Mouse (Mus musculus): ENCODE measurements around the gene Gm10031. TPM values are rescaled to one million over a fixed set of nuclear protein-coding genes. Genes with fewer than 3 reads are reported as not detected.

Gene Gm10031
- polyA plus RNA-seq, 1 experiment from 2014 or later = 0.57 TPM

DNA sequence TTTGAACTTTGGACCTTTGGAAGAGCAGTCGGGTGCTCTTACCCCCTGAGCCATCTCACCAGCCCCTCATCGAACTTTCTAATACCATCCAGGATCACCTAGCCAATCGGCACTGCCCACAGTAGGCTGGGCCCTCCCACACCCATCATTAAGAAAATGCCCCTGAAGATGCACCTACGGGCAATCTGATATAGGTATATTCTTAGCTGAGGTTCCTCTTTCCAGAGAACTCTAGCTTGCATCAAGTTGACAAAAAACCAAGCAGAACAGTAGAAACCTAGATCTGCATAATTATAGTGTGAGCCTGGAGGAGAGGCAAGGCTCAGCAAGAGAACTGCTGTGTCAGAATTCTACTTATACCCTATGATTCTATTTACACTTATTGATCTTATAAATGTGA, 10.1 kb downstream of the Gm10031 start:
- Histone ChIP-seq H3K27ac (replicated peaks; ENCODE audit: low read depth, low read length) (no peak overlapping the region), H3K4me3 (ENCODE audit: low read depth, low read length) (no peak overlapping the region), H3K9ac (ENCODE audit: low read length) (no peak overlapping the region), H3K4me1 (ENCODE audit: control insufficient read depth, insufficient read depth, low read length) (no peaks in the 10 kb centered on the region), H3K36me3 (ENCODE audit: control insufficient read depth, insufficient read depth, low read length) (no peaks in the 10 kb centered on the region), H3K27me3 (ENCODE audit: control insufficient read depth, insufficient read depth, low read length) (no peaks in the 10 kb centered on the region), H3K9me3 (ENCODE audit: control insufficient read depth, low read length) (no peaks in the 10 kb centered on the region), H3K4me2 (ENCODE audit: low read depth, severe bottlenecking) (no peak overlapping the region)
- no peak for DNase-seq (ENCODE audit: low spot score)
- WGBS = 79% methylated on average over 4 of the region's 4 CpGs
- no peak for ATAC-seq (ENCODE audit: insufficient number of reproducible peaks, low FRiP score, low TSS enrichment, low read depth)

DNA sequence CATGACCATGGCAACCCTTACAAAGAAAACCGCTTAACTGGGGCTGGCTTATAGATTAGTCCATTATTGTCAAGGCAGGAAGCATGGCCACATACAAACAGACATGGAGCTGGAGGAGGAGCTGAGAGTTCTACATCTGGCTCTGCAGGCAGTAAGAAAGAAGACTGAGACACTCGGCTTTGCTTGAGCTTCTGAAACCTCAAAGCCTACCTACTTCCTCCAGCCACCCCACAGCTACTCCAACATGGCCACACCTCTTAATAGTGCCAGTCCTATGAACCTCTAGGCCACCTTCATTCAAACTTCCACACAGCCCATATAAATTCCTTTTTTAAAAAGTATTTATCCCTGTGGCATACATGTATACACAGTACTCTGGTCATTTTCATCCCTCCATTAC, 13.2 kb downstream of the Gm10031 start:
- no peak for DNase-seq (ENCODE audit: low spot score)
- H3K9me3 ChIP-seq (ENCODE audit: control insufficient read depth, low read length) = no peaks in the 10 kb centered on the region
- H3K27ac ChIP-seq (replicated peaks; ENCODE audit: low read depth, low read length) = no peak overlapping the region
- H3K4me3 ChIP-seq (ENCODE audit: low read depth, low read length) = no peak overlapping the region
- H3K36me3 ChIP-seq (ENCODE audit: control insufficient read depth, insufficient read depth, low read length) = no peaks in the 10 kb centered on the region
- no peak overlapping the region for H3K9ac ChIP-seq (ENCODE audit: low read length)
- no peaks in the 10 kb centered on the region for H3K4me1 ChIP-seq (ENCODE audit: control insufficient read depth, insufficient read depth, low read length)
- 74% methylated on average over 2 of the region's 2 CpGs for WGBS
- H3K4me2 ChIP-seq (ENCODE audit: low read depth, severe bottlenecking) = no peak overlapping the region
- H3K27me3 ChIP-seq (ENCODE audit: control insufficient read depth, insufficient read depth, low read length) = no peaks in the 10 kb centered on the region
- no peak for ATAC-seq (ENCODE audit: insufficient number of reproducible peaks, low FRiP score, low TSS enrichment, low read depth)

DNA sequence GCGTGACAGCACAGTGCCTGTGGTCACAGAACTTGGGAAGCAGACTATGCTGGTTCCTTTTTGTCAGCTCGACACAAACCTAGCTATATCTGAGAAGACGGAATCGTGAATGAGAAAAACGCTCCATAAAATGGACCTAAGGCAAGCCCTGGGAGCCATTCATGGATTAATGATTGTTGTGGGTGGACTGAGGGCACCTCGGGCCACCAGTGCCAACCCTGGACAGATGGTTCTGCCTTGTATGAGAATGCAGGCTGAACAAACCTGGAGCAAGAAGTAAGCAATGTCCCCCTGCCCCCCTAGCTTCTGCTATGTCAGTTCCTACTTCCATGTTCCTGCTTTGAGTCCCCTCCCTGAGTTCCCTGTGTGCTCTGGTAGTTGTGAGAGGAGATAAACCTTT, 13.9 kb downstream of the Gm10031 start:
- Histone ChIP-seq H3K9me3 (ENCODE audit: control insufficient read depth, low read length) (no peaks in the 10 kb centered on the region), H3K4me3 (ENCODE audit: low read depth, low read length) (no peak overlapping the region), H3K4me1 (ENCODE audit: control insufficient read depth, insufficient read depth, low read length) (no peaks in the 10 kb centered on the region), H3K27ac (replicated peaks; ENCODE audit: low read depth, low read length) (no peak overlapping the region), H3K36me3 (ENCODE audit: control insufficient read depth, insufficient read depth, low read length) (no peaks in the 10 kb centered on the region), H3K27me3 (ENCODE audit: control insufficient read depth, insufficient read depth, low read length) (no peaks in the 10 kb centered on the region), H3K4me2 (ENCODE audit: low read depth, severe bottlenecking) (no peak overlapping the region), H3K9ac (ENCODE audit: low read length) (no peak overlapping the region)
- 93% methylated on average over 6 of the region's 6 CpGs for WGBS
- ATAC-seq (ENCODE audit: insufficient number of reproducible peaks, low FRiP score, low TSS enrichment, low read depth) (no peak), DNase-seq (ENCODE audit: low spot score) (no peak)

DNA sequence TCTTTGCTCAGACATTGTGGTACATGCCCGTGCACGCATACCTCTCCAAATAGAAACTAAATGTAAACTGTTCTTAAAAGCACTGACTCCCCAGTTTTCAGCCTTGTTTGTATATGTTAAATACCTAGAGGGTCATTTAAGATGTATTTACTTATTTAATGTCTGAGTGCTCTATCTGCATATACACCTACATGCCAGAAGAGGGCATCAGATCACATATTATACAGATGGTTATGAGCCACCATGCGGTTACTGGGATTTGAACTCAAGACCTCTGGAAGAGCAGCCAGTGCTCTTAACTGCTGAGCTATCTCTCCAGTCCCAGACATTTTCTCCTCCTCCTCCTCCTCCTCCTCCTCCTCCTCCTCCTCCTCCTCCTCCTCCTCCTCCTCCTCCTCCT, 14.6 kb downstream of the Gm10031 start:
- DNase-seq (ENCODE audit: low spot score) (no peak), ATAC-seq (ENCODE audit: insufficient number of reproducible peaks, low FRiP score, low TSS enrichment, low read depth) (no peak)
- no peaks in the 10 kb centered on the region for H3K4me1 ChIP-seq (ENCODE audit: control insufficient read depth, insufficient read depth, low read length)
- H3K27me3 ChIP-seq (ENCODE audit: control insufficient read depth, insufficient read depth, low read length) = no peaks in the 10 kb centered on the region
- H3K9ac ChIP-seq (ENCODE audit: low read length) = no peak overlapping the region
- H3K27ac ChIP-seq (replicated peaks; ENCODE audit: low read depth, low read length) = no peak overlapping the region
- H3K4me3 ChIP-seq (ENCODE audit: low read depth, low read length) = no peak overlapping the region
- 79% methylated on average over 3 of the region's 3 CpGs for WGBS
- no peaks in the 10 kb centered on the region for H3K36me3 ChIP-seq (ENCODE audit: control insufficient read depth, insufficient read depth, low read length)
- H3K4me2 ChIP-seq (ENCODE audit: low read depth, severe bottlenecking) = no peak overlapping the region
- no peaks in the 10 kb centered on the region for H3K9me3 ChIP-seq (ENCODE audit: control insufficient read depth, low read length)

DNA sequence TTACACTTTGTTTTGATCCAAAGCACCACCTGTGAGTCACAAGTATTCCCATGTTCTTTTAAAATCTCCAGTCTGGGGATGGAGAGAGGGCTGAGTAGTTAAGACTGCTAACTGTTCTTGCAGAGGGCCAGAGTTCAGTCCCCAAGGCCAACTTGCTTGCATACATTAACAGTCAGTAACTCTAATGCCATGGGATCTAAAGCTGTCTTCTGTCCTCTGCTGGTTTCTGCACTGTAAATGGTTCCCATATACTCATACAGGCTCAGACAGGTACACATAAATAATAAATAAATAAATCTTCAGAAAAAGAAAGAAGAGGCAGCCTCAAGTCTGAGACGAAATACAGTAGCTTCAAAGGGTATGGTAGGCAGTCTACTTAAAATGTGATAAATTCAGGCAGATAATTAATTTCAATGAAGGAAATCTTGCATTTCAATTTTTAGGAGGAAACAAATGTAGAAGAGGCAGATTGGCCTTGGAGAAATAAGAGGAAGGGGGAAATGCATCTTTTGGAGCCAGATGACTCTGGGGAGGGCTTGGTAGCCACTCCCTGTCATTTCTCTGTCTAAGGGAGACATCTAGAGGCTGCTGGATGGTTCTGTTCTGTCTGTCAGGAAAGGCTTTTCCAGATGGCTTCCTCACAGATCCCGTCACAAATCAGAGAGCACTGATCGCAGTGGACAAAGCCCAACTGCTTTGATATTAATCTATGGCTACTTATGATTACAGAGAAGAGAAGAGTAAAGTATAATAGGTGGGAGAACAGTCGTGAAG, 16.2 kb downstream of the Gm10031 start:
- ATAC-seq (ENCODE audit: insufficient number of reproducible peaks, low FRiP score, low TSS enrichment, low read depth) = no peak
- H3K9me3 ChIP-seq (ENCODE audit: control insufficient read depth, low read length) = no peaks in the 10 kb centered on the region
- no peak overlapping the region for H3K4me2 ChIP-seq (ENCODE audit: low read depth, severe bottlenecking)
- H3K9ac ChIP-seq (ENCODE audit: low read length) = no peak overlapping the region
- 47% methylated on average over 4 of the region's 4 CpGs for WGBS
- no peaks in the 10 kb centered on the region for H3K27me3 ChIP-seq (ENCODE audit: control insufficient read depth, insufficient read depth, low read length)
- H3K4me3 ChIP-seq (ENCODE audit: low read depth, low read length) = no peak overlapping the region
- no peak overlapping the region for H3K27ac ChIP-seq (replicated peaks; ENCODE audit: low read depth, low read length)
- DNase-seq (ENCODE audit: low spot score) = no peak
- H3K4me1 ChIP-seq (ENCODE audit: control insufficient read depth, insufficient read depth, low read length) = no peaks in the 10 kb centered on the region
- H3K36me3 ChIP-seq (ENCODE audit: control insufficient read depth, insufficient read depth, low read length) = no peaks in the 10 kb centered on the region

DNA sequence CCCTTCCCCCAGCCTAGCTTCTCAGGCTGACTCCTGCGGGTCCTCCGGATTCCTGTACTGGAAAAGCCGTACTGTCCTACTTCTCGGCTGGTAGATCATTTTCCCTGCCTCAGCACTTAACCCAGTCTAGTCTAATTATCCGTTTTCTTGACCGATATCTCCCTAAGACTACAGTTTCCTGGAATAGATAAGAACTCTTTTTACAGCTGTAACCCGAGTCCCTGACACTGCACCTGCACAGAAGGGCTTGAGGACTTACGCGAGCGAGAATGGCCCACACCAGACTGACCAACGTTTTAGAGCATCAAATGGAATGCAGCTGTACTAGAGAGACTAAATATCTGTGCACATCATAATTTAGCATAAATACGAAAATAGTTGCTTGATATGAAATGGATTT, 20.2 kb downstream of the Gm10031 start:
- no peak for ATAC-seq (ENCODE audit: insufficient number of reproducible peaks, low FRiP score, low TSS enrichment, low read depth)
- Histone ChIP-seq H3K4me3 (ENCODE audit: low read depth, low read length) (no peak overlapping the region), H3K9me3 (ENCODE audit: control insufficient read depth, low read length) (no peaks in the 10 kb centered on the region), H3K9ac (ENCODE audit: low read length) (no peak overlapping the region), H3K27me3 (ENCODE audit: control insufficient read depth, insufficient read depth, low read length) (no peaks in the 10 kb centered on the region), H3K4me1 (ENCODE audit: control insufficient read depth, insufficient read depth, low read length) (no peaks in the 10 kb centered on the region), H3K4me2 (ENCODE audit: low read depth, severe bottlenecking) (no peak overlapping the region), H3K36me3 (ENCODE audit: control insufficient read depth, insufficient read depth, low read length) (no peaks in the 10 kb centered on the region), H3K27ac (replicated peaks; ENCODE audit: low read depth, low read length) (no peak overlapping the region)
- DNase-seq (ENCODE audit: low spot score) = no peak
- 21% methylated on average over 12 of the region's 12 CpGs for WGBS

DNA sequence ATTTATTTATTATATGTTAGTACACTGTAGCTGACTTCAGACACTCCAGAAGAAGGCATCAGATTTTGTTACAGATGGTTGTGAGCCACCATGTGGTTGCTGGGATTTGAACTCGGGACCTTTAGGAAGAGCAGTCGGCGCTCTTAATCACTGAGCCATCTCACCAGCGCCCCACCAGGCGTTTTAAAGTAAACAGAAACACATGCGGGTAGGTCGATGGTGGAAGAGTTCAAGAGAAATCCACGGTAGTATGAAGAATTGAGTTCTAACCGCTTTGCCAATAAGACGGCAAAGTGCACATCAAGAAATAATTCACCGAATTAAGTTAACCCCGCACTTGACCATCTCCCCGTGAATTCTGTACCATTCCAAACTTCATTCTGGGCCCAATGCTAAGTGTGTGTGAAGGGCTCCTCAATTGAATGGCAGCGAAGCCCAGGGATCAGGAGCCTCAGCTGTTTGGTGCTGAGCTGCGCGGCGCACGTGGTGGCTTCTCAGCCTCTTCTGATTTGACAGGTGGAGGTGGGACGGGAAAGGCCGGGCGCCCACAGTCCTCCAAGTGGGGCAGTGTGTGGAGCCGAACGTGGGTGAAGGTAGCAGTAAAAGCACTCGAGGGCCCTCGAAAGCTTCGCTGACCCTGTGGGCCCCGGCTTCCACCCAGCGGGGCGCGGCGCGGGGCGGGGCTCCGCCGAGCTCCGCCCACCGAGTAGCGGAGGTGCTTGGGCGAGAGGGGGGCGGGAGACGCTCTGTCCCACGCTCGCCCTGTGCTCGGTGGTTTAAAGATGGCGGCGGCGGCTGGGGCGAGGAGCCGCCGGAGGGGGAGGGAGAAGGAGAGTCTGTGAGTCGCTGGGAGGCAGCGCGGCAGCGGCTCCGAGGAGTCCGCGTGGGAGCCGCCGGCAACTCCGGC, 34.5 kb downstream of the Gm10031 start, which contains the start of gene Abl2:
Abl2 (plus strand) TSS at position 763 of the 907 bp plus-strand sequence.
- no peaks in the 10 kb centered on the region for H3K27me3 ChIP-seq (ENCODE audit: control insufficient read depth, insufficient read depth, low read length)
- ATAC-seq (ENCODE audit: insufficient number of reproducible peaks, low FRiP score, low TSS enrichment, low read depth) (peak; percentile 93), DNase-seq (ENCODE audit: low spot score) (peak; percentile 91)
- H3K4me3 ChIP-seq (ENCODE audit: low read depth, low read length) = peak within 1 kb of the TSS; percentile 87
- H3K27ac ChIP-seq (replicated peaks; ENCODE audit: low read depth, low read length) = peak within 1 kb of the TSS; percentile 88
- no peaks in the 10 kb centered on the region; the same call in 1 of the 2 replicates for H3K36me3 ChIP-seq (ENCODE audit: control insufficient read depth, insufficient read depth, low read length)
- peak within 1 kb of the TSS; percentile 99 for H3K9ac ChIP-seq (ENCODE audit: low read length)
- peak within 1 kb of the TSS; percentile 64 for H3K4me2 ChIP-seq (ENCODE audit: low read depth, severe bottlenecking)
- H3K4me1 ChIP-seq (ENCODE audit: control insufficient read depth, insufficient read depth, low read length) = 0 out of 2 replicates have a peak, but pooled peaks cover 2% of the 10 kb centered on the region
- no peaks in the 10 kb centered on the region for H3K9me3 ChIP-seq (ENCODE audit: control insufficient read depth, low read length)
- WGBS = 9% methylated on average over 60 of the region's 60 CpGs

DNA sequence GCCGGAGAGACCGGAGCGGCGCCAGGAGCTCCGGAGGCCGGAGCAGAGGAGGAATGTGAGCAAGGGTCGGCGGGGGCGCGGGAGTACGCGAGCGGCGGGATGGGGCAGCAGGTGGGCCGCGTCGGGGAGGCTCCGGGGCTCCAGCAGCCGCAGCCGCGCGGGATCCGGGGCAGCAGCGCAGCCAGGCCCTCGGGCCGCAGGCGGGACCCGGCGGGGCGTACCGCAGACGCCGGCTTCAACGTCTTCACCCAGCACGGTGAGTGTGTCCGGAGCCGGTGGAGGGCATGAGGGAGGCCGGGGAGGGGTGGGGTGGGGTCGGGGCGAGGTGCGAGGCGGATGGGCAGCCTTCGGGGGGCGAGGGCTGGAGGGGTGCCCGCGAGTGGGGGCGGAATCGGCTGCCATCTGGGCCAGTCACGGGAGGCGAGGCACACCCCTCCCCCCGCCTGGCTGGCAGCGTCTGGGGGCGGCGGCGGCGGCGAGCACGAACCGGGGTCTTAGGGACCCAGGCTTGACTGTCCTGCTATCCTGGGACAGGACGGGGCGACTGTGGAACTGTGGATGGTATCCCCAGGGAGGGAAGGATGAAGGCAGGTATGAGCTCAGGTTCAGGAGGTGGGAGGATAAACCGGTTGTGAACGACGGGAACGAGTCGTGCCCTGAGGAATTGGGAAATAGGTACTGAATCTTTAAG, 35.3 kb downstream of the Gm10031 start:
- Histone ChIP-seq H3K27me3 (ENCODE audit: control insufficient read depth, insufficient read depth, low read length) (no peaks in the 10 kb centered on the region), H3K4me3 (ENCODE audit: low read depth, low read length) (peak overlapping the region; percentile 87), H3K9ac (ENCODE audit: low read length) (peak overlapping the region; percentile 99), H3K4me2 (ENCODE audit: low read depth, severe bottlenecking) (peak overlapping the region; percentile 64), H3K27ac (replicated peaks; ENCODE audit: low read depth, low read length) (peak overlapping the region; percentile 88), H3K36me3 (ENCODE audit: control insufficient read depth, insufficient read depth, low read length) (no peaks in the 10 kb centered on the region; the same call in 1 of the 2 replicates), H3K9me3 (ENCODE audit: control insufficient read depth, low read length) (no peaks in the 10 kb centered on the region), H3K4me1 (ENCODE audit: control insufficient read depth, insufficient read depth, low read length) (0 out of 2 replicates have a peak, but pooled peaks cover 2% of the 10 kb centered on the region)
- DNase-seq (ENCODE audit: low spot score) (peak; percentile 72), ATAC-seq (ENCODE audit: insufficient number of reproducible peaks, low FRiP score, low TSS enrichment, low read depth) (peak; percentile 51)
- WGBS = under 1% methylated on average over 44 of the region's 66 CpGs

All from limb, embryonic 11.5 days (tissue).